Comparison of ENCODE assay signal across 19 mouse cellular contexts in the genomic region with DNA sequence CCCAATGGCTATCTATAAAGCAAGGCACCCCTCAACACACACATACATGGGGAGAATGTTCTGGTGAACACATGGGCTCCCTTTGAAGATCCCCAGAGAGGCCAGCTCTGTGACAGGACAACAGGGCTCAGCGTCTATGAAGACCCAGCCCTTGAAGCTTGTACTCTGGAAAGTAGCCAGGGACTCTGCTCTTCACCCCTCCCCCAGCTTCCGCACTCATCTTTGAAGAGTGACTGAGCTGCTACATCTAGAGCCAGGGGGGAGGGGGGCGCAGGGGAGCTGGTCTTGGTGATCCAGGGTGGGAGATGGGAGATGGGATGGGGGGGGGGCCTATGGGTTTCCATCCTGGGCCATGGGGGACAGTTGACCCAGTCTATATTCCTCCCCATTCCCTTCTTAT. TPM values are rescaled to one million over a fixed set of nuclear protein-coding genes. Genes with fewer than 3 reads are reported as not detected.
A peak's percentile ranks its signal among the peaks of the same experiment; 100 is the strongest.
DNase-seq lines count a peak whose midpoint lies in the region; ATAC-seq and TF ChIP-seq lines count a peak whose summit lies in the region.
"Had no signal": no experiment of that assay in that cellular context is flagged by ENCODE, and none has a peak within 500 bp of the region (broad histone marks: within the 10 kb centered on the region; RNA-seq: fewer than 3 reads in every experiment).

No protein-coding gene starts in this region.

- no peak for DNase-seq in heart, adult 11 months
- DNase-seq in kidney, postnatal 10 days, result peak; percentile 42
- DNase-seq in kidney, adult 2 months, result no peak
- DNase-seq in lung, postnatal 0 days (ENCODE audit: low spot score), result peak; percentile 28
- no peak for DNase-seq in lung, postnatal 4 days
- peak; percentile 75 for DNase-seq in retina, postnatal 1 day
- no peak for DNase-seq in retina, embryonic 14.5 days (ENCODE audit: low spot score)
- DNase-seq: adrenal gland, postnatal 14 days; cerebellum, adult 18-20 months; cerebellum, adult 9-11 months; cerebellum, postnatal 36 days; gastrocnemius, postnatal 10 days had no signal

- no peak for TF ChIP-seq POLR2A in kidney, adult 2 months (IDR thresholded peaks at IDR 0.05; ENCODE audit: low read depth, low read length)

- H3K4me3 ChIP-seq in heart, embryonic 12.5 days, result no peak overlapping the region
- H3K4me3 ChIP-seq in kidney, adult 2 months (ENCODE audit: insufficient read depth, low read depth, low read length), result no peak overlapping the region
- H3K4me3 ChIP-seq in lung, postnatal 0 days (ENCODE audit: low read depth, low read length), result no peak overlapping the region
- H3K4me3 ChIP-seq: embryonic facial prominence, embryonic 13.5 days; forebrain, embryonic 12.5 days had no signal

- no peak overlapping the region for H3K9ac ChIP-seq in heart, embryonic 12.5 days
- H3K9ac ChIP-seq in lung, postnatal 0 days (replicated peaks; ENCODE audit: low read depth), result no peak overlapping the region
- H3K9ac ChIP-seq: embryonic facial prominence, embryonic 13.5 days; forebrain, embryonic 12.5 days; hindbrain, embryonic 14.5 days had no signal

- no peaks in the 10 kb centered on the region for H3K9me3 ChIP-seq in heart, embryonic 12.5 days (replicated peaks)
- no peaks in the 10 kb centered on the region for H3K9me3 ChIP-seq in lung, postnatal 0 days (ENCODE audit: low read length)
- H3K9me3 ChIP-seq: embryonic facial prominence, embryonic 13.5 days; forebrain, embryonic 12.5 days had no signal

- no peak for TF ChIP-seq CTCF in kidney, adult 2 months (conservative IDR thresholded peaks at IDR 0.05; ENCODE audit: insufficient read depth, insufficient read length, low read depth, low read length)
- TF ChIP-seq CTCF in lung, postnatal 0 days (IDR thresholded peaks at IDR 0.05), result no peak

- WGBS in heart, embryonic 12.5 days, result 46% methylated on average over 3 of the region's 3 CpGs
- WGBS in kidney, adult 2 months, result 58% methylated on average over 3 of the region's 3 CpGs
- WGBS in lung, postnatal 0 days, result 30% methylated on average over 3 of the region's 3 CpGs

- peaks cover 78% of the 10 kb centered on the region for H3K4me1 ChIP-seq in heart, embryonic 12.5 days (replicated peaks)
- no peaks in the 10 kb centered on the region for H3K4me1 ChIP-seq in kidney, adult 2 months (ENCODE audit: control insufficient read depth, insufficient read depth, low read length)
- H3K4me1 ChIP-seq in lung, postnatal 0 days (ENCODE audit: insufficient read depth, low read depth, low read length), result no peaks in the 10 kb centered on the region

- no peaks in the 10 kb centered on the region for H3K36me3 ChIP-seq in heart, embryonic 12.5 days
- no peaks in the 10 kb centered on the region for H3K36me3 ChIP-seq in kidney, adult 2 months (ENCODE audit: control insufficient read depth, insufficient read depth, low read length)
- no peaks in the 10 kb centered on the region for H3K36me3 ChIP-seq in lung, postnatal 0 days (ENCODE audit: insufficient read depth, low read length)
- H3K36me3 ChIP-seq: embryonic facial prominence, embryonic 13.5 days; forebrain, embryonic 12.5 days had no signal

- H3K27me3 ChIP-seq in heart, embryonic 12.5 days (replicated peaks), result peaks cover 20% of the 10 kb centered on the region
- H3K27me3 ChIP-seq in kidney, adult 2 months (replicated peaks; ENCODE audit: control insufficient read depth, insufficient read depth, low read length), result no peaks in the 10 kb centered on the region
- H3K27me3 ChIP-seq in lung, postnatal 0 days (replicated peaks; ENCODE audit: insufficient read depth, low read length), result no peaks in the 10 kb centered on the region

- 0 out of 2 replicates have a peak overlapping the region, but pooled peaks have one; percentile 19 for H3K4me2 ChIP-seq in heart, embryonic 12.5 days
- H3K4me2 ChIP-seq in lung, postnatal 0 days (replicated peaks; ENCODE audit: low read depth, low read length), result no peak overlapping the region
- H3K4me2 ChIP-seq: embryonic facial prominence, embryonic 13.5 days; forebrain, embryonic 12.5 days; hindbrain, embryonic 14.5 days had no signal

- no peak overlapping the region for H3K27ac ChIP-seq in heart, embryonic 12.5 days (ENCODE audit: poor library complexity, severe bottlenecking)
- H3K27ac ChIP-seq in kidney, adult 2 months (ENCODE audit: insufficient read depth, low read depth, low read length), result no peak overlapping the region
- H3K27ac ChIP-seq in lung, postnatal 0 days (ENCODE audit: low read length), result no peak overlapping the region
- H3K27ac ChIP-seq: embryonic facial prominence, embryonic 13.5 days; forebrain, embryonic 12.5 days; hindbrain, embryonic 14.5 days had no signal

- ATAC-seq in heart, embryonic 12.5 days (ENCODE audit: insufficient number of reproducible peaks, low FRiP score), result no peak
- ATAC-seq in lung, postnatal 0 days, result peak; percentile 38
- ATAC-seq: activated CD4-positive, CD25-positive, alpha-beta regulatory T cell, adult 4 months; forebrain, embryonic 16.5 days; Patski had no signal

- TF ChIP-seq EP300 in lung, postnatal 0 days (IDR thresholded peaks at IDR 0.05), result no peak

RNA-seq across cellular contexts. Expression of gene Cacna2d2, which starts 33.1 kb away (rescaled TPM):
- 5.9 and 6.2 TPM in 2 replicates for polyA plus RNA-seq in heart, embryonic 12.5 days (2016; fragmentation: Nextera tagmentation; extraction: Ambion mirVana)
- 0.48 and 0.62 TPM in 2 replicates for polyA plus RNA-seq in kidney, adult 2 months (2012; rRNA removed)
- polyA plus RNA-seq in lung, postnatal 0 days (2015; fragmentation: Nextera tagmentation; extraction: Ambion mirVana), result 0.04 TPM in 1 of 2 replicates, not detected in the other

Comparison
In these comparisons a context has a peak if more than half of its experiments do, and no peak if none do; other contexts are left out.
1. DNase-seq: peak in kidney, postnatal 10 days (single experiment), lung, postnatal 0 days (single experiment) and retina, postnatal 1 day (single experiment); none in heart, adult 11 months (single experiment), kidney, adult 2 months (single experiment), lung, postnatal 4 days (0 of 2) and retina, embryonic 14.5 days (single experiment).